Mouse (Mus musculus) liver, embryonic 16.5 days (tissue): ENCODE measurements around the gene Slc9a5. TPM values are rescaled to one million over a fixed set of nuclear protein-coding genes. Genes with fewer than 3 reads are reported as not detected.

Experiments
- ATAC-seq: fragments of 200-750 bp; cut with Nextera tagmentation; 2 replicates; pipeline ENCODE4 v1.8.0; 2017; ENCODE audit warnings: low read depth, mild to moderate bottlenecking, moderate number of reproducible peaks, moderate library complexity
- H3K27ac ChIP-seq: fragments of 300-500 bp; sonication (generic); 2 replicates; pipeline ENCODE4 v1.5.1; 2014; ENCODE audit warnings: mild to moderate bottlenecking, low read length
- H3K27me3 ChIP-seq: fragments of 300-500 bp; sonication (generic); 2 replicates; pipeline ENCODE4 v1.6.1; 2014; ENCODE audit warnings: low read depth, low read length, mixed read lengths; ENCODE audit not compliant: control insufficient read depth, insufficient read depth
- H3K36me3 ChIP-seq: fragments of 300-500 bp; sonication (generic); 2 replicates; pipeline ENCODE4 v1.6.1; 2014; ENCODE audit warnings: mild to moderate bottlenecking; ENCODE audit not compliant: control insufficient read depth, insufficient read depth
- H3K4me1 ChIP-seq: fragments of 300-500 bp; sonication (generic); 2 replicates; pipeline ENCODE4 v1.6.1; 2014; ENCODE audit warnings: low read depth, low read length, mixed read lengths; ENCODE audit not compliant: control insufficient read depth
- H3K4me2 ChIP-seq: fragments of 300-500 bp; sonication (generic); 2 replicates; pipeline ENCODE4 v1.6.1; 2014; ENCODE audit warnings: low read depth, low read length, mixed read lengths
- H3K4me3 ChIP-seq: fragments of 300-500 bp; sonication (generic); 2 replicates; pipeline ENCODE4 v1.5.1; 2014; ENCODE audit warnings: low read depth, mild to moderate bottlenecking, low read length
- H3K9ac ChIP-seq: fragments of 300-500 bp; sonication (generic); 2 replicates; pipeline ENCODE4 v1.6.1; 2014; ENCODE audit warnings: low read depth, low read length
- H3K9me3 ChIP-seq: fragments of 300-500 bp; sonication (generic); replicated peaks from 2 replicates; pipeline ENCODE4 v1.6.1; 2016; ENCODE audit warnings: low read length; ENCODE audit not compliant: control insufficient read depth
- WGBS: fragments of 180-500 bp; shearing (Covaris S2); extraction: QIAGEN DNeasy Blood & Tissue Kit; methylation state at CpG from one replicate; pipeline ENCODE4 v1.1.7; 2014; ENCODE audit not compliant: insufficient replicate concordance; 5-methylcytosine and 5-hydroxymethylcytosine counted together
- polyA plus RNA-seq: library from polyadenylated mRNA; unstranded; fragments of >200 nt; fragmentation: Nextera tagmentation; extraction: Ambion mirVana; gene quantifications from 2 replicates; pipeline ENCODE4 v1.2.1, GENCODE M21; 2015

The Slc9a5 gene
- polyA plus RNA-seq, 1 experiment from 2014 or later, result 0.13 TPM

DNA sequence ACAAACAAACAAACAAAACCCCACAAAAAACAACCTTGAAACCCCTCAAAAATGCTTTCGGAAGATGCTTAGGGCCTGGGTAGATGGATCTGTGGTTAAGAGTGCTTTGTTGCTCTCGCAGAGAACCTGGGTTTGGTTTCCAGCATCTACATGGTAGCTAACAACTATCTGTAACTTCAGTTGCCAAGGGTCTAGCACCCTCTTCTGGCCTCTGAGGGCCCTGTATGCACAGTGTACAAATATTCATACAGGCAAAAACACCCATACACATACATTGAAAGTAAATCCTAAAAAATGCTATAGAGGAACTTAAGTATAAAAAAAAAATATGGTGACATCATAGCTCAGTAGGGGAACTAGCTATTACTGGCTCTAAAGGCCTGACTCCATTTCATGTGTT is 35.4 kb downstream of the Slc9a5 start:
- Histone ChIP-seq H3K4me3 (no peak overlapping the region), H3K4me1 (no peaks in the 10 kb centered on the region), H3K9me3 (no peaks in the 10 kb centered on the region), H3K4me2 (no peak overlapping the region), H3K27ac (no peak overlapping the region), H3K36me3 (no peaks in the 10 kb centered on the region), H3K27me3 (no peaks in the 10 kb centered on the region), H3K9ac (no peak overlapping the region)
- no peak for ATAC-seq
- WGBS, result 78% methylated on average over 2 of the region's 2 CpGs

DNA sequence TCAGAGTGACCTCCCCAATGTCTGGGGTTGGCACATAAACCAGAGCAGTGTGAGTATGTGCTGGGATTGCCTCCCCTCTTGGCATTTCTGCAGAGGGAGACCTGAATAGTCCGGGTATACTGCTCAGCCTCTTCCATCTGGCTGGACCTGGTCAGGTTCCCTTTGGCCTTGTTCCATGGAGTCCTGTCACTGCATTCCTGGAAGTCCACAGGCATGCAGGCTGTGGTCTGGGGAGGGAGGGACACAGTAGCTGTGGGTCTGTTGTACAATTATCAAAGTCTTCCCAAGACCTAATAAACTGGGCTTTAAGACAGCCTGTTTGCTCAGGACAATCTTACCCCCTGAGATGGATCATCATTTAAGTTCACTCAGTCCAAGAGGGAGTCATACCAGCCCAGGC is 38.5 kb downstream of the Slc9a5 start:
- Histone ChIP-seq H3K36me3 (no peaks in the 10 kb centered on the region), H3K4me3 (no peak overlapping the region), H3K4me1 (no peaks in the 10 kb centered on the region), H3K9me3 (no peaks in the 10 kb centered on the region), H3K4me2 (no peak overlapping the region), H3K27me3 (no peaks in the 10 kb centered on the region), H3K27ac (no peak overlapping the region), H3K9ac (no peak overlapping the region)
- no peak for ATAC-seq
- WGBS, result 60% methylated on average over 1 of the region's 1 CpGs

DNA sequence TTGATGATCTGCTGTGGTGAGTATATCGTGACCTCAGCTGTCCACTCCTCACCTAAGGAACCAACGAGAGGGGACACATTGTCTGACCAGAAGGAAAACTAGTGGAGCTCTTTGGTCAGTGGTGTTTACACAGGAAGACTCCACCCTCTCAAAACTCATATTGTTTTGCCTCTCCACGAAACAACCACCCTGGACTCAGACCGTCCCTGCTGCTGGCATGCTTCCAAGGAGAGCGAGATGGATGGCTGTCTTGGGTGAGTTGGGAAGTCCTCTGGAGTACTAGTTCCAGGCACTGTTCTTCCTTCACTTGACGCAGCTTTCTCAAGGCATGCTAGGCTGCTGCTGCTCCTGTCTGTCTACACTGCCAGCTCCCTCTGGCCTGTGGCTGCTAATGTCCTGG is 40.5 kb downstream of the Slc9a5 start:
- H3K9ac ChIP-seq, result no peak overlapping the region
- H3K36me3 ChIP-seq, result no peaks in the 10 kb centered on the region
- H3K4me2 ChIP-seq, result no peak overlapping the region
- H3K4me3 ChIP-seq, result no peak overlapping the region
- 50% methylated on average over 6 of the region's 6 CpGs for WGBS
- no peak for ATAC-seq
- H3K4me1 ChIP-seq, result no peaks in the 10 kb centered on the region
- no peaks in the 10 kb centered on the region for H3K9me3 ChIP-seq
- H3K27ac ChIP-seq, result no peak overlapping the region
- H3K27me3 ChIP-seq, result no peaks in the 10 kb centered on the region

DNA sequence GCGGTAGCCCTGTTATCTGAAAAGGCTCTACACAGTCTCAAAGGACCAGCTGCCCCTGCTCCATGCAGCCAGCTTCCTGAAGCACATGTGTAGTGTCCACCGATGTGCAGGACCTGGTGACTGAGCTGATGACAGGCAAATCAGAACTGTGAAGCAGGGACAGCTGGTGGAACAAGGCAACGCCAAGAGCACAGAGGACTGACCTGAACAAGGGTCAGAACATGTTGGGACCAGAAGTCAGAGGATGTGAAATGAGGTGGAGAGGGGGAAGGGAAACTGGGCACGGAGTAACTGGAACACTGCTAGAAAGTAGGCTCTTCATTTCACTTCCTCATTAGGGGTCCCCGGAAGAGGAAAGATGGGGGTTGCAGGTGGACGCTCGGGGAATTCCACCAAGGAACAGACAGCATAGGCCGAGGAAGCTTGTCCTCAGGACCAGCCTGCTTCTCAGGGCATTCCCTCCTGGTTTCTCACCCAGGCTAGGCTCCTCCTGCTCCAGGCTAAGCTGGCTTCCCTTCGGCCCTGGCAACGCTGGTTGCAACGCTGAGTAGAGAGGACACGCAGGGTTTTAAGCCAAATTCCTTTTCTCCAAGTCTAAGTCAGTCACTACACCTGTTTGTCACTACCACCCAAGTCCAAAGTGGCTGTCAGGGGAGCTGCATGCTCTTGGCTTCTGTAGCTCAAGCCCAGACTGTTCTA is 44.6 kb downstream of the Slc9a5 start:
- ATAC-seq, result no peak
- Histone ChIP-seq H3K36me3 (no peaks in the 10 kb centered on the region), H3K27me3 (no peaks in the 10 kb centered on the region), H3K9ac (no peak overlapping the region), H3K4me2 (no peak overlapping the region), H3K4me1 (no peaks in the 10 kb centered on the region), H3K9me3 (no peaks in the 10 kb centered on the region), H3K27ac (no peak overlapping the region), H3K4me3 (no peak overlapping the region)
- WGBS, result 62% methylated on average over 12 of the region's 12 CpGs

DNA sequence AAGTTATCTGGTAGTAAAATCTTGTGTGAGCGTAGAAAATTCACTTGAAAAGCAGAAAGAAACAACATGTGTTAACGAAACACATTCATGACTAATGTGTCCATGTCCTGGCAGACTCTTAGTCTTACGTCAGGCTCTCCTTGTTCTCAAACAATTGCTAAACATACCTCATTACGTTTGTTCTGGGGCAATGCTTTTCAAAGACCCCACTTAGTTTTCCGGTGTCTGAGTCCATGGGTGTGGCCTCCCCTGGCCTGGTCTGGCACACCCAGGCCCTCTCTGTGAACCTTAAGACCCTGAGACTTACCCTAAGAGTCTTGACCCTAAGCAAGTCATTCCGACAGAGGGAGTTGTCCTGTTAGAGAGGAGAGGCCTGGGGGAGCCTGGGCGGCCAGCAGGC is 45.3 kb downstream of the Slc9a5 start:
- Histone ChIP-seq H3K9me3 (no peaks in the 10 kb centered on the region), H3K9ac (no peak overlapping the region), H3K4me3 (no peak overlapping the region), H3K36me3 (no peaks in the 10 kb centered on the region), H3K27me3 (no peaks in the 10 kb centered on the region), H3K4me2 (no peak overlapping the region), H3K27ac (no peak overlapping the region), H3K4me1 (no peaks in the 10 kb centered on the region)
- no peak for ATAC-seq
- 61% methylated on average over 7 of the region's 7 CpGs for WGBS

DNA sequence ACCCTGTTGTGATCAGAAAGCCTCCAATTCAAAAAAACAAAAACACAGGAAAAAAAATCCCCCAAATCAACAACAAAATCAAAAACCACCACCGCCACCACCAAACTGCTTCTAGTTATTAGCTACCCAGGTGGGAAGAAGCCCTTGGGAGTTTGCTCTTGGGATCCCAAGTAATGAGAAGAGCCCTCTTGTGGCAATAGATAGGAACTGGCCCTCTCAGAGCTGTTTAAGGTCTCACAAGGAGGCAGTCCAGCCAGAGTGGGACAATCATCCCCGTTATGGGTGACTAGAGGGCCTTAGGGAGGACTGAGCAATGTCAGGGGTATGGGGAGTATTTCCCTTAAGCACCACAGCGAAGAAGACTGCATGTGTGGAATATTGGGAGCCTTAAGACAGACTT is 49.1 kb downstream of the Slc9a5 start:
- Histone ChIP-seq H3K27ac (no peak overlapping the region), H3K4me1 (no peaks in the 10 kb centered on the region), H3K9me3 (no peaks in the 10 kb centered on the region), H3K36me3 (no peaks in the 10 kb centered on the region), H3K9ac (no peak overlapping the region), H3K4me2 (no peak overlapping the region), H3K27me3 (no peaks in the 10 kb centered on the region), H3K4me3 (no peak overlapping the region)
- WGBS, result 21% methylated on average over 3 of the region's 3 CpGs
- no peak for ATAC-seq

DNA sequence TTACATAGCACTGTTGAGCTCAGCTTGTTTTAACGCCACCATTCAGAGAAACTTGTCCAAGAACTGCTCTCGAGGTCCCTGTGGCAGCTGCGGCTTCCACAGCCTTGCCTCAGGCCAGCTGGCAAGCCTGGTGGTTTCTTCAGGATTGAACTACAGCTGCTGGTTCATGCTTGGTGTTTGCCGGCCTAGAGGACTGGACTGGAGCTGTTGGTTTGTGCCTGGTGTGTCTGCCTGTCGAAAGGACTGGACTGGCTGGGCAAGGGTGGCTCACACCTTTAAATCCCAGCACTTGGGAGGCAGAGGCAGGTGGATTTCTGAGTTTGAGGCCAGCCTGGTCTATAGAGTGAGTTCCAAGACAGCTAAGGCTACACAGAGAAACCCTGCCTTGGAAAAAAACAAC is 51.4 kb downstream of the Slc9a5 start:
- Histone ChIP-seq H3K4me2 (no peak overlapping the region), H3K9me3 (no peaks in the 10 kb centered on the region), H3K36me3 (no peaks in the 10 kb centered on the region), H3K4me3 (no peak overlapping the region), H3K27ac (no peak overlapping the region), H3K9ac (no peak overlapping the region), H3K4me1 (no peaks in the 10 kb centered on the region), H3K27me3 (no peaks in the 10 kb centered on the region)
- WGBS, result 71% methylated on average over 5 of the region's 5 CpGs
- no peak for ATAC-seq

DNA sequence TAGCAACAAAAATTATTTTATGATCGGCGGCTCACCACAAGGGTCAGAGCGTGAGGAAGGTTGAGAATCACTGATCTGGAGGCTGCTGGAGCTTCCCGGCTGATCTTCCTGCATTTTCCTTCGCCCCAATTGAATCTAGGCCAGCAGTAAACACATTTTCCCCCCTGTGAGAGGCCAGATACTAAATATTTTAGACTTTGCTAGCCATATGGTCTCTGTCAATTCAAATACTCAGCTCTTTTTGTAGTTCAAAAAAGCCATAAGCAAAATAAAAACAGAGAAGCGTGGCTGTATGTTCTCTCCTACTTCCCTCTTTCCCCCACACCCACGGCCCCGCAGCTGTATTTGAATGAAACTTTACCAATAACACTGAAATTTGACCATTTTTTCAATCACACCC is 54.8 kb downstream of the Slc9a5 start:
- WGBS, result 59% methylated on average over 8 of the region's 8 CpGs
- Histone ChIP-seq H3K4me1 (no peaks in the 10 kb centered on the region), H3K36me3 (no peaks in the 10 kb centered on the region), H3K4me3 (no peak overlapping the region), H3K9me3 (no peaks in the 10 kb centered on the region), H3K27ac (no peak overlapping the region), H3K27me3 (no peaks in the 10 kb centered on the region), H3K9ac (no peak overlapping the region), H3K4me2 (no peak overlapping the region)
- ATAC-seq, result no peak

DNA sequence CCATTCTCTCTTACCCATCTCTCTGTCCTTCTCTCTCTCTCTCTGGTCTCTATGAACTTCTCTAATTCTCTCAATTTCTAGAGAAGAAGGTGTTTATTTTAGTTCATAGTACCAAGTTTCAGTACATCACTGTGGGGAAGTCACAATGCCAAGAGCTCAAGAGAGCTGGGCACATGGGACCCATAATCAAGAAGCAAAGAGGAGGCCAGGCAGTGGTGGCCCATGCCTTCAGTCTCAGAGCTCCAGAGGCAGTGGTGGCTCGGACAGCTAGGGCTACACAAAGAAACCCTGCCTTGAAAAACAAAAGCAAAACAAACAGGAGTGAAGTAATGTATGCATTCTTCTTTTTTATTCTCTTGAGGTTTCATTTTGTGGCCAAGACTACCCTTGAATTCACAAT is 55.9 kb downstream of the Slc9a5 start:
- Histone ChIP-seq H3K9ac (no peak overlapping the region), H3K4me3 (no peak overlapping the region), H3K27me3 (no peaks in the 10 kb centered on the region), H3K9me3 (no peaks in the 10 kb centered on the region), H3K4me2 (no peak overlapping the region), H3K4me1 (no peaks in the 10 kb centered on the region), H3K27ac (no peak overlapping the region), H3K36me3 (no peaks in the 10 kb centered on the region)
- WGBS, result 43% methylated on average over 1 of the region's 1 CpGs
- ATAC-seq, result no peak
